Mouse (Mus musculus): ENCODE data around the gene Samd15. TPM values are rescaled to one million over a fixed set of nuclear protein-coding genes. Genes with fewer than 3 reads are reported as not detected.
A peak's percentile ranks its signal among the peaks of the same experiment; 100 is the strongest.
"Not testable (repeated sequence)": the region's sequence is repeated elsewhere in the genome, so short reads cannot be mapped to it uniquely, and the experiment has no call there.

Gene Samd15
- polyA plus RNA-seq (2012; rRNA removed), result 0.12 TPM in 1 of 2 replicates, not detected in the other

DNA sequence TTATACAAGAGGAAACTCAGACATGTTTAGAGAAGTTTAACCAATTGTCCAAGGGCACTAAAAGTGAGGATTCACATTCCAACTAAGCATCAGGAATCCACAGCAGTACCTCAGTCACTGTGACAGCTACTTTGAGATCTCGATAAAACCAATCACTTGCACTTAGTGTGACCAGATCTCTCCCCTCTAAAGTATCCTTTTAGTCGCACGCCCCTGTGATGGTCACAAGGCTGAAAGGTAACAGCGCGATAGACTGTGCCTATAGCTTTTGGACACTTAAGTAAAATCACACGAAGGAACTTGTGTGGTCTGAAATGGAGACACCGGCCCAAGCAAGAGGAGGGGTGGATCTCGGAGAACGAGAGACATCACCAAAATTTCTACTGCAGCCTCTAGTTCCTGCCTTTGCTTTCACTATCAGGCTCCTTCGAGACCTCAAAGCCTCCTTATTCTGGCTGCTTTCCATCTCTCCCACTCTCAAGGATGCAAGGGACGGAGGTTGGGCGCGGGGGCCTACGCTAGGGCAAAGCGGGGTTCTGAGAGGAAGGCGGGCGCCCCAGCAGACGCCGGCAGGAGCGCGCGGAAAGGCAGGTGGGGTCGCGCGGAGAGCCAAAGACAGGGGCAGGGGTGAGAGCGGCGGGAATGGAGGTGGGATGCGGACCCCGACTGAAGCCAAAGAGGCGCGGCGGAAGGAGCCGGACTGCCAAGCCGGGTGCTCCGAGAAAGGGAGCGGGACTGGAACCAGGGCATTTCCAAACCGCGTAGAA is at the start of gene Samd15:
Gene Samd15 (plus strand): TSS at position 518 of the 767 bp plus-strand sequence.
- Histone ChIP-seq H3K4me3 (ENCODE audit: insufficient read depth, low read depth, low read length) (peak within 1 kb of the TSS; percentile 89), H3K36me3 (ENCODE audit: control insufficient read depth, insufficient read depth, low read length) (no peaks in the 10 kb centered on the region), H3K4me1 (ENCODE audit: control insufficient read depth, insufficient read depth, low read length) (peaks cover 8% of the 10 kb centered on the region; the same call in 1 of the 2 replicates), H3K27me3 (replicated peaks; ENCODE audit: control insufficient read depth, insufficient read depth, low read length) (no peaks in the 10 kb centered on the region), H3K27ac (ENCODE audit: insufficient read depth, low read depth, low read length) (peak within 1 kb of the TSS; percentile 29)
- no peak for TF ChIP-seq CTCF (conservative IDR thresholded peaks at IDR 0.05; ENCODE audit: insufficient read depth, insufficient read length, low read depth, low read length)
- no peak for TF ChIP-seq POLR2A (IDR thresholded peaks at IDR 0.05; ENCODE audit: low read depth, low read length)
- peak; percentile 43 for DNase-seq
- WGBS, result under 1% methylated on average over 38 of the region's 38 CpGs

DNA sequence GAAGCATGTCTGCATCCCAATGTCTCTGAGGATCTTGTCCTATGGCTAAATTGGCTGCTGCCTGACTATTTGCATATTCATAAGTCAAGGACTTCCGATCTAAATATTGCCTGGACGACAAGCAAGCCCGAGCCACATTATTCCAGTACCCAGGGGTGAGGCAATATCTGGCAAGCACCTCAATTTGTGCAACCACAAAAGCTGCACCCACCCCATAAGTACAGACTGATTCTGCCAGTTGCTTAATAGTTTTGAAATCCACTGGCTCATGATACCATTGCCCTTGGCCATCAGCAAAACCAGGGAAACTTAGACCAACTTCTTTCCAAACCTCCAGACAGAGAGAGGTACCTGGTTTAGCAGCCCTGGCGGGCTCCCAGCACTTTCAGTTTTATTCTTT is 45.1 kb upstream of the Samd15 start:
- H3K36me3 ChIP-seq (ENCODE audit: control insufficient read depth, insufficient read depth, low read length); H3K27ac ChIP-seq (ENCODE audit: insufficient read depth, low read depth, low read length); H3K4me1 ChIP-seq (ENCODE audit: control insufficient read depth, insufficient read depth, low read length); H3K27me3 ChIP-seq (replicated peaks; ENCODE audit: control insufficient read depth, insufficient read depth, low read length); H3K4me3 ChIP-seq (ENCODE audit: insufficient read depth, low read depth, low read length); DNase-seq: not testable (repeated sequence)
- WGBS, result 88% methylated on average over 4 of the region's 4 CpGs

DNA sequence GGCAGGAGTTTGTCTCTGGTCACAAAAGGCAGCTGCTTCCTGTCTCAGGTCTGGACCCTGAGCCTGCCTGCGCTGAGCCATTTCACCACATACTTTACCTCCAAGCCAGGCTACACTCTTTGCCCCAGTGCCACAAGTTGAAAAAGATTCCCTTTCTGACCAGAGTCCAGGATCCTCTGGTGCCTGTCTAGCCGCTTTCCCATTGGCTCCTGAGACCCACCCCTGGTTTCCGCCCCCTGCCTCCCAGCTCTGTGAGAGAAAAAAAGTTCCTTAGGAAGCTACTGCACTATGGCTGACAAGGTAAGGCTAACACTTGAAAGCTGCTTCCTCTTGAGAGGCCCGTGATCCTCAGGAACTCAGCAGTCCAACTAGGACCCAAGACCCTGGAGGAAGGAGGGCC is 42.2 kb upstream of the Samd15 start:
- H3K27ac ChIP-seq (ENCODE audit: insufficient read depth, low read depth, low read length), result peak overlapping the region; percentile 84

DNA sequence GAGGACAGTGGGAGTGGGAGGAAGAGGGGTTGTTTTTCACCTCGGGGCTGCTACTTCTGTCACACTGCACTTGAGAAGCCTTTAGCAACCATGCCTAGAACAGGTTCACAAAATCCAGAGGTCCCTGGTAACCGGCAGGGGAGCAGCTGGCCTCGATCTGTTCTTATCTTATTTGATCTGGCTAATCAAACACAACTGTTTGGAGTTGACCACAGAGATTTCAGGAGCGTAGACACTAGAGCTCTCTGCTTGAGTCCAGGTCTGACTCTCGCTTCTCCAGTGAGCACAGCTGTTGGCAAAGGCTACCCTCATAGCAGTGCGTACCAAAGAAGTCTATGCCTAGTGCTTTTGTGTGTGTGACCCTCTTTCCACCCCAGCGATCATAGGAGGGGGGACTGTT is 41.4 kb upstream of the Samd15 start:
- no peak overlapping the region for H3K27ac ChIP-seq (ENCODE audit: insufficient read depth, low read depth, low read length)
- no peaks in the 10 kb centered on the region for H3K4me1 ChIP-seq (ENCODE audit: control insufficient read depth, insufficient read depth, low read length)
- H3K4me3 ChIP-seq (ENCODE audit: insufficient read depth, low read depth, low read length), result peak overlapping the region; percentile 50
- peak; percentile 24 for DNase-seq
- H3K36me3 ChIP-seq (ENCODE audit: control insufficient read depth, insufficient read depth, low read length), result no peaks in the 10 kb centered on the region
- TF ChIP-seq CTCF (conservative IDR thresholded peaks at IDR 0.05; ENCODE audit: insufficient read depth, insufficient read length, low read depth, low read length) (no peak), POLR2A (IDR thresholded peaks at IDR 0.05; ENCODE audit: low read depth, low read length) (no peak)
- WGBS, result 36% methylated on average over 7 of the region's 7 CpGs
- no peaks in the 10 kb centered on the region for H3K27me3 ChIP-seq (replicated peaks; ENCODE audit: control insufficient read depth, insufficient read depth, low read length)

More for the DNA sequence above, 42.2 kb upstream of the Samd15 start:
- DNase-seq, result peak; percentile 93
- TF ChIP-seq CTCF (conservative IDR thresholded peaks at IDR 0.05; ENCODE audit: insufficient read depth, insufficient read length, low read depth, low read length) (no peak), POLR2A (IDR thresholded peaks at IDR 0.05; ENCODE audit: low read depth, low read length) (no peak)
- Histone ChIP-seq H3K4me1 (ENCODE audit: control insufficient read depth, insufficient read depth, low read length) (no peaks in the 10 kb centered on the region), H3K36me3 (ENCODE audit: control insufficient read depth, insufficient read depth, low read length) (no peaks in the 10 kb centered on the region), H3K27me3 (replicated peaks; ENCODE audit: control insufficient read depth, insufficient read depth, low read length) (no peaks in the 10 kb centered on the region), H3K4me3 (ENCODE audit: insufficient read depth, low read depth, low read length) (peak overlapping the region; percentile 50)
- 38% methylated on average over 4 of the region's 4 CpGs for WGBS

DNA sequence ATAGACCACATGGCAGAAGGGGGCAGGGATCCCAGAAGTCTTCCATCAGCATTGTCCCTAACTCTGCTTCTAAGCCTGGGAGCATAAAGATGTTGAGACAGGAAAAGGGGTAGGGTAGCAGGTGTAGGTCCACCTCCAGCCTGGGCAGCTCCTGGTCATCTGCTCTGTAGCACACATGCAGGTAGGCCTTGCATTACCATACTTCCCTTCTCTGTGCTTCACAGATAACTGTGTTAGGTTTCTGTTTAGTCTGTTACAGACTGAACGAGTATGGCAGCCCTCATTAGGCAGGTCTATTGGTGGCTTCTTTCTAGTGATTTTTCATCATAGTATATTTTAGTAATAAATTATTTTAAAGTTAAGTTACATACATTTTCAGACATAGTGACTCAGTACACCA is 39.2 kb upstream of the Samd15 start:
- H3K27me3 ChIP-seq (replicated peaks; ENCODE audit: control insufficient read depth, insufficient read depth, low read length), result no peaks in the 10 kb centered on the region
- no peaks in the 10 kb centered on the region for H3K4me1 ChIP-seq (ENCODE audit: control insufficient read depth, insufficient read depth, low read length)
- TF ChIP-seq CTCF (conservative IDR thresholded peaks at IDR 0.05; ENCODE audit: insufficient read depth, insufficient read length, low read depth, low read length) (no peak), POLR2A (IDR thresholded peaks at IDR 0.05; ENCODE audit: low read depth, low read length) (no peak)
- H3K27ac ChIP-seq (ENCODE audit: insufficient read depth, low read depth, low read length), result no peak overlapping the region
- H3K4me3 ChIP-seq (ENCODE audit: insufficient read depth, low read depth, low read length), result no peak overlapping the region
- no peak for DNase-seq
- H3K36me3 ChIP-seq (ENCODE audit: control insufficient read depth, insufficient read depth, low read length), result no peaks in the 10 kb centered on the region; the same call in none of the 2 replicates
- WGBS, result 86% methylated on average over 1 of the region's 1 CpGs

DNA sequence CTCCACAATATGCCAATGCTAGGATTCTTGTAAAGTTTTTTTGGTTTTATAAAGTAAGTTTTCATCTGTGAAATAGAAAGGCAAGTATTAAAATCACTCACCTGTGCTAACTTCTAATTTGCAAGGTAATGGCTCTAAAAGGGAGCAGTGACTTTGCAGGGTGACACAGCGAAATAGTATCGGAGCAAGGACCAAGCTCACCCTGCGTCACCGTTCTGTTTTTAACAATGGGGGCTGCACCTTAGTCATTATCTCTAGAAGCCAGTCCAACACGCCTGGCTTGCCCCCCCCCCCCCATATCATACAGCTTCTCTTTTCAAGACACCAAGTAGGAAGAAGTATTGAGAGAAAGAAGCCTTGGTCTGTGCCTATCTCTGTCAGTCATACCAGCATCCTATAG is 38.7 kb upstream of the Samd15 start:
- Histone ChIP-seq H3K36me3 (ENCODE audit: control insufficient read depth, insufficient read depth, low read length) (no peaks in the 10 kb centered on the region; the same call in none of the 2 replicates), H3K4me3 (ENCODE audit: insufficient read depth, low read depth, low read length) (no peak overlapping the region), H3K4me1 (ENCODE audit: control insufficient read depth, insufficient read depth, low read length) (no peaks in the 10 kb centered on the region), H3K27ac (ENCODE audit: insufficient read depth, low read depth, low read length) (no peak overlapping the region), H3K27me3 (replicated peaks; ENCODE audit: control insufficient read depth, insufficient read depth, low read length) (no peaks in the 10 kb centered on the region)
- 91% methylated on average over 5 of the region's 5 CpGs for WGBS
- DNase-seq, result no peak
- TF ChIP-seq POLR2A (IDR thresholded peaks at IDR 0.05; ENCODE audit: low read depth, low read length), result no peak
- no peak for TF ChIP-seq CTCF (conservative IDR thresholded peaks at IDR 0.05; ENCODE audit: insufficient read depth, insufficient read length, low read depth, low read length)

DNA sequence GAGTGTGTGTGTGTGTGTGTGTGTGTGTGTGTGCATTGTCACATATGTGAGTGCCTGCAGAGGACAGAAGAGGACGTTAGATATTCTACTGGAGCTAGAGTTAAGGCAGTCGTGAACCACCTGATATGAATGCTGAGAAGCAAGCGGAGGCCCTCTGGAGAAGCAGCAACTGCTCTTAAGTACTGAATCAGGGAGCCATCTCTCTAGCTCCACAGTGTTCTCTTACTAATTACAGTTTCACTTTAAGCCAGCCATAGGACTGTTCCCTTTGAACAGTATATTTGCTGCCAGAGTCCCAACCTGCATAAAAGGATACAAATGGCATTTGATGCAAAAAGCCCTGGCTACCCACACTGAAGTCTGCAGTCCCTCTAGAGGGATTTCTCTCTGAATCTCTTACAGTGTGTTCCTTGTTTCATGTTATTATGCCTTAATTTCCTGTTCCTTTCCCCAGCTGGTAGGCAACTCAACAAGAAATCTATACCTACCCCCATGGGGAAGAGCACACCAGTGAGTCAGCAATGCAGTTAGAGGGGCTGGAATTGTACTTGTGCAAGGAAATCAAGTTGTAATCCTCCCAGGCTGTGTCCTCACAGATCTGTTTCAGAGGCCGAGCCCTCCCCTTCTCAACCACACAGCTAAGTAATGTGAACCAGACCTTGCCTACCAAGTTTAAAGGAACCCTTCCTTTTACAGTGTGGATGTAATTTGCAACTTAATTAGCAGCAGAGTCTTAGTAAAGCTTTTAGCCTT is 24.2 kb upstream of the Samd15 start:
- no peak for TF ChIP-seq CTCF (conservative IDR thresholded peaks at IDR 0.05; ENCODE audit: insufficient read depth, insufficient read length, low read depth, low read length)
- no peak for TF ChIP-seq POLR2A (IDR thresholded peaks at IDR 0.05; ENCODE audit: low read depth, low read length)
- no peak overlapping the region for H3K27ac ChIP-seq (ENCODE audit: insufficient read depth, low read depth, low read length)
- H3K36me3 ChIP-seq (ENCODE audit: control insufficient read depth, insufficient read depth, low read length), result no peaks in the 10 kb centered on the region
- no peak for DNase-seq
- H3K4me3 ChIP-seq (ENCODE audit: insufficient read depth, low read depth, low read length), result no peak overlapping the region
- 80% methylated on average over 4 of the region's 4 CpGs for WGBS
- no peaks in the 10 kb centered on the region for H3K27me3 ChIP-seq (replicated peaks; ENCODE audit: control insufficient read depth, insufficient read depth, low read length)
- H3K4me1 ChIP-seq (ENCODE audit: control insufficient read depth, insufficient read depth, low read length), result no peaks in the 10 kb centered on the region
